Mouse (Mus musculus): ENCODE measurements around the gene Tbc1d9b. TPM values are rescaled to one million over a fixed set of nuclear protein-coding genes. Genes with fewer than 3 reads are reported as not detected.

Gene Tbc1d9b
- polyA plus RNA-seq, 1 experiment from 2014 or later: 47.8 TPM

DNA sequence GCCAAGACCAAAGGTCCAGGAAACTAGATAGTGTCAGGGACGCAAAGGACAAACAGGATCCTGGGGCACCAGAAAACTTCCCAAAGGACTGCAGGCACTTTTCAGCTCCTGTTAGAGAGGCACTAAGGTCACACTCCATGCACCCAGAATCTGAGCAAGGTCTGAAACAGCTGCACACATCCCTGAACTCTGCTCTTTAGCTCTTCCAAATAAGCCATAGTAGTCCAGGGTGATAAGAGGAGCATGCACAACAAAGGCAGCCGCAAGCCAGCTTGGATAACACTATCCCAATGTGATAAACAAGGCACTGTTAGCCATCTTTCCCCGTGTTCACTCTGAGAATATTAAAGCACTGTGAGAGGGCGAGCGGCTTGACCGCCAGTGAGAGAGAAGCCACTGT, 27.2 kb upstream of the Tbc1d9b start:
- Histone ChIP-seq H3K9ac (no peak overlapping the region), H3K27ac (no peak overlapping the region), H3K4me2 (no peak overlapping the region), H3K4me3 (no peak overlapping the region), H3K27me3 (no peaks in the 10 kb centered on the region), H3K9me3 (no peaks in the 10 kb centered on the region), H3K36me3 (peaks cover 46% of the 10 kb centered on the region), H3K4me1 (no peaks in the 10 kb centered on the region)
- ATAC-seq (ENCODE audit: insufficient number of reproducible peaks, insufficient read depth, low FRiP score, low TSS enrichment, low read depth): no peak
- 87% methylated on average over 6 of the region's 6 CpGs for WGBS

- no peak overlapping the region for H3K9ac ChIP-seq
- no peaks in the 10 kb centered on the region for H3K27me3 ChIP-seq
- peaks cover 35% of the 10 kb centered on the region for H3K36me3 ChIP-seq
- WGBS: 87% methylated on average over 5 of the region's 5 CpGs
- H3K27ac ChIP-seq: no peak overlapping the region
- no peak overlapping the region for H3K4me3 ChIP-seq
- no peak overlapping the region for H3K4me2 ChIP-seq
- no peaks in the 10 kb centered on the region for H3K9me3 ChIP-seq
- H3K4me1 ChIP-seq: no peaks in the 10 kb centered on the region
- no peak for ATAC-seq (ENCODE audit: insufficient number of reproducible peaks, insufficient read depth, low FRiP score, low TSS enrichment, low read depth)
These were observed 26.0 kb upstream of the Tbc1d9b start for GRCm38 (mm10) chr11:50105237-50105636.

DNA sequence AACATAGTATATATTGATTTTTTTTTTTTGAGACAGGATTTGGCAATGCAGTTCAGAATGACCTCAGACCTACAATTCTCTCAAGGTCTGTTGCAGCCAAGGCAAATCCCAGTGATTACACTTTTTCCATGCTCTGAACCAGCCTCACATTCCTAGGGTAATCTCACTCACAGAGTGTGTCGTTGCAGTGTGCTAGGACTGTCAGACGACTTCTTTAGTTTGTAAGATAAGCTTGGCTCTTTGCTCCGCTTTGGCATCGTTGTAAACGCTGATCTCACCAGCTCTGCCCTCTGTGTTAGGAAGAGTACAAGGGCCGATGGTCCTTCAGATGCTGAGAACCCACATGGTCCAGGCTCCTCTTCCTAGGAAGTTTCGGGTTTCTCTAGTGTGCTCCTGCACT, 25.2 kb upstream of the Tbc1d9b start:
- Histone ChIP-seq H3K9ac (no peak overlapping the region), H3K36me3 (peaks cover 37% of the 10 kb centered on the region), H3K4me2 (no peak overlapping the region), H3K4me3 (no peak overlapping the region), H3K9me3 (no peaks in the 10 kb centered on the region), H3K4me1 (no peaks in the 10 kb centered on the region), H3K27me3 (no peaks in the 10 kb centered on the region), H3K27ac (no peak overlapping the region)
- 82% methylated on average over 7 of the region's 7 CpGs for WGBS
- ATAC-seq (ENCODE audit: insufficient number of reproducible peaks, insufficient read depth, low FRiP score, low TSS enrichment, low read depth): no peak

DNA sequence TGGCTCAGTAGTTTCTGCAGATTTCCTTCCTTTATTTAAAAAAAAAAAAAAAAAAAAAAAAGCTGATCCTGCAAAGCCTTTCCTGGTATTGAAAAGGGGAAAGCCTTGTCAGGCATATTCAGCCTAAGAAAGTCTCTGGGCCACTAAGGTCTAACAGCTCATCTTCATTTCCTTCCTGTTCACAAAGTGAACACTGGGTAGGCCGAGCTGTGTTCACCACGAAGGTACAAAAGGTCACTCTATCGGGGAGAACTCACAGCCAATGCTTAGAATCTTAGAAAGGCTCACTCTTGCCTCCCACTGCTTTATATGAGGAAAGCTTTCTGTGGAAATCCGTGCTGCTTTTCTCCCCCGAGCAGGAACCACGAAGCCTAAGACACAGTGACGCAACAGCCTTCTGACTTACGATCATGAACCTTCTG, 22.4 kb upstream of the Tbc1d9b start:
- 0 out of 2 replicates have a peak overlapping the region, but pooled peaks have one; percentile 16 for H3K27ac ChIP-seq
- no peak overlapping the region for H3K4me2 ChIP-seq
- no peak overlapping the region for H3K4me3 ChIP-seq
- no peaks in the 10 kb centered on the region for H3K9me3 ChIP-seq
- H3K4me1 ChIP-seq: no peaks in the 10 kb centered on the region
- peaks cover 22% of the 10 kb centered on the region for H3K36me3 ChIP-seq
- no peak for ATAC-seq (ENCODE audit: insufficient number of reproducible peaks, insufficient read depth, low FRiP score, low TSS enrichment, low read depth)
- no peak overlapping the region for H3K9ac ChIP-seq
- WGBS: 80% methylated on average over 8 of the region's 8 CpGs
- H3K27me3 ChIP-seq: no peaks in the 10 kb centered on the region

- no peak for ATAC-seq (ENCODE audit: insufficient number of reproducible peaks, insufficient read depth, low FRiP score, low TSS enrichment, low read depth)
- WGBS: 24% methylated on average over 5 of the region's 5 CpGs
- H3K9ac ChIP-seq: no peak overlapping the region
- H3K27me3 ChIP-seq: no peaks in the 10 kb centered on the region
- peaks cover 8% of the 10 kb centered on the region for H3K36me3 ChIP-seq
- H3K4me3 ChIP-seq: no peak overlapping the region
- H3K4me1 ChIP-seq: no peaks in the 10 kb centered on the region
- no peak overlapping the region for H3K4me2 ChIP-seq
- no peaks in the 10 kb centered on the region for H3K9me3 ChIP-seq
- H3K27ac ChIP-seq: no peak overlapping the region
These were observed 16.9 kb upstream of the Tbc1d9b start for GRCm38 (mm10) chr11:50114329-50114728.

DNA sequence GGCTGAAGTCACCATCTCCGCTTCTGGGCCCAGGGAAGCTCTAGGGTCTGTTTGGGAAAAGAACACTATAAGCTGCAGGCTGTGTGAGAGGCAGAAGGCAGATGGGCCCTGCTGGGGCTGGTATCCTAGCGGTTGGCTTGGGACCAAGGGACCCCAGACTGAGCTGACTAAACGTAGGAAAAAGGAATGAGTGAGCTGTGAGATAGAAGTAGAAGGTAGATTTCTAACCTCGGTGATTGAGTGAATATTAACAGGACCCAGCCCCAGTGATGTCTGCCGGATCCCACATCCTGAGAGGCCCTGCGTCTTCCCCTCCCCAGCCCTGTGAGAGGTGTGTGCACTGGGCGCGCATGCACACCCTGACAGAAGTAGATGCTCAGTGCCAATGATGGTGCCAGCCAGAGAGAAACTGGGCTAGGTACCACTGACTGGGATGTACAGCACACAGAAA, 8.5 kb upstream of the Tbc1d9b start:
- WGBS: 95% methylated on average over 8 of the region's 8 CpGs
- Histone ChIP-seq H3K9me3 (no peaks in the 10 kb centered on the region), H3K4me2 (no peak overlapping the region), H3K4me1 (no peaks in the 10 kb centered on the region), H3K36me3 (peaks cover 15% of the 10 kb centered on the region), H3K4me3 (no peak overlapping the region), H3K9ac (no peak overlapping the region), H3K27ac (no peak overlapping the region), H3K27me3 (no peaks in the 10 kb centered on the region)
- no peak for ATAC-seq (ENCODE audit: insufficient number of reproducible peaks, insufficient read depth, low FRiP score, low TSS enrichment, low read depth)

DNA sequence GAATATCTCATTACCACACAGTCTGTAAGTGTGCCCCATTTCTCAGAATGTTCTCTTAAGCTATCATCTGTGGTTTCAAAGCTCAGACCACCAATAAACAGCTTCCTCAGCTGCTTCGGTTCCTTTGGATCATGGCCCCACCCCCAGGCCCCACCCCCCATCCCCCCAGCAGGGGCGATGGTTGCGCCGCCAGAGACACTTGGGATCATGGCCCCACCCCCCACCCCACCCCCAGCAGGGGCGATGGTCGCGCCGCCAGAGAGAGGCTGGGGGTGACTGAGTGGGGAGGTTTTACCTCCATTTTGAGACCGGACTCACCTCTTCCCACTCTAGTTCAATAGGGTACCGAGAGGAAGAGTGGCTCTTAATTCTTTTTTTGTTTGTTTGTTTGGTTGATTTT, 3.4 kb upstream of the Tbc1d9b start:
- Histone ChIP-seq H3K27ac (no peak overlapping the region), H3K4me3 (peak overlapping the region; percentile 27), H3K9me3 (no peaks in the 10 kb centered on the region), H3K4me2 (peak overlapping the region; percentile 54), H3K36me3 (no peaks in the 10 kb centered on the region), H3K27me3 (no peaks in the 10 kb centered on the region), H3K4me1 (peaks cover 19% of the 10 kb centered on the region), H3K9ac (peak overlapping the region; percentile 58; the same call in 1 of the 2 replicates)
- 6% methylated on average over 10 of the region's 10 CpGs for WGBS
- ATAC-seq (ENCODE audit: insufficient number of reproducible peaks, insufficient read depth, low FRiP score, low TSS enrichment, low read depth): no peak

- Histone ChIP-seq H3K9me3 (no peaks in the 10 kb centered on the region), H3K36me3 (peaks cover 19% of the 10 kb centered on the region), H3K27ac (peak overlapping the region; percentile 78; the same call in 1 of the 2 replicates), H3K27me3 (no peaks in the 10 kb centered on the region), H3K4me1 (peaks cover 19% of the 10 kb centered on the region), H3K4me3 (peak overlapping the region; percentile 91), H3K4me2 (peak overlapping the region; percentile 92), H3K9ac (peak overlapping the region; percentile 99)
- 16% methylated on average over 10 of the region's 10 CpGs for WGBS
- 0 out of 2 replicates have a peak, but pooled peaks have one; percentile 7 for ATAC-seq (ENCODE audit: insufficient number of reproducible peaks, insufficient read depth, low FRiP score, low TSS enrichment, low read depth)
These were observed 605 bp downstream of the Tbc1d9b start for GRCm38 (mm10) chr11:50131801-50132201.

DNA sequence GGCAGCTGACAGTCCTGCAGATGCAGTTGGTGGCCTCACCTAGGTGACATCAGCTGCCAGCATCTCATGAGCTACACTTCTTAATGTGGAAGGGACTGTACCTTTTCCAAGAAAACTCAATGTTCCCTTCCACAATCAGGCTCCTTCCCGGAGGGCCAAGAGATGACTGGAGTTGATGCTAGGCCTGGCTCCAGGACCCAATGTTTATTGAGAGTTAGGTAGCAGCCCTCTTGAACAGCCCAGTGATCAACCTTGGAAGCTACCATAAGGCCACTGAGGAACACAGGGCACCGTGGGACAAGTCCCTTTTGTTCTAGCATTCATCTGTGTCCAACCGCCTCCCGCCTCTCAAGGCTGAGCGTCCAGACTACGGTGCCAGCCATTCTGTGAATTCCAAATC, 1.1 kb downstream of the Tbc1d9b start:
- Histone ChIP-seq H3K27me3 (no peaks in the 10 kb centered on the region), H3K4me3 (peak overlapping the region; percentile 91), H3K4me1 (peaks cover 19% of the 10 kb centered on the region), H3K36me3 (peaks cover 23% of the 10 kb centered on the region), H3K4me2 (peak overlapping the region; percentile 92), H3K9me3 (no peaks in the 10 kb centered on the region), H3K9ac (peak overlapping the region; percentile 99), H3K27ac (no peak overlapping the region)
- WGBS: 88% methylated on average over 6 of the region's 6 CpGs
- no peak for ATAC-seq (ENCODE audit: insufficient number of reproducible peaks, insufficient read depth, low FRiP score, low TSS enrichment, low read depth)

DNA sequence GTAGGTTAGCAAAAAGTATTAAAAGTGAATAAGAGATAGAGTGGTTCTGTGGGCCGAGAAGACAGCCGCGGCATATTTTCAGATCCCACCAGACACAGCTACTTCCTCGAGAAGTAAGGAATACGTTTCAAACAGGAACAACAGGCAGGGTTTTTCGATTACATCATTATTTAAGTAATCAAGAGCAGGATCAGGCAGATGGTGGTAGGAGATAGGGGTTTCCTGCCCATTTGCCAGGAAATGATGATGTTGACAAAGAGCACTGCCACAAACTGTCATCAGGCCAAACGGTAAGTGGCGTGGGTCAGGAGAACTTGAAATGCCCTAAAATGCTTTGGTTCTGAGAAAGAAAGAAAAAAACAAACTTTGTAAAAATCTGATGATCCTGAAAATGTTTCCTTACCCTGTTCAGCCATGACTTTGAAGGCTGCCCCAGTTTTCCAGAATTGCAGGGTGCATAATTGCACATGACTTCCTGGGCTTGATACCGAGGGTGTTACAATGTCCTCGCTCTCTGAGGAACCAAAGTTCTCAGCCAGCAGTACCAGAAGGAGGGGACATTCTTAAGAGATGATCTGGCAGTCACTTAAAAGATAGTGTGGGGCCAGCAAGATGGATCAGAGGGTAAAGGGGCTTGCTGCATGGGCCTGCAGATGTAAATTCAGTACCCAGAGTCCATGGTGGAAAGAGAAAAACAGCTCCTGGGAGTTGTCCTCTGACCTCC, 3.1 kb downstream of the Tbc1d9b start:
- Histone ChIP-seq H3K36me3 (peaks cover 44% of the 10 kb centered on the region), H3K4me1 (peaks cover 16% of the 10 kb centered on the region), H3K4me3 (no peak overlapping the region), H3K27ac (no peak overlapping the region), H3K9me3 (no peaks in the 10 kb centered on the region), H3K27me3 (no peaks in the 10 kb centered on the region), H3K4me2 (no peak overlapping the region), H3K9ac (no peak overlapping the region)
- WGBS: 66% methylated on average over 10 of the region's 10 CpGs
- ATAC-seq (ENCODE audit: insufficient number of reproducible peaks, insufficient read depth, low FRiP score, low TSS enrichment, low read depth): no peak

- Histone ChIP-seq H3K9me3 (no peaks in the 10 kb centered on the region), H3K27me3 (no peaks in the 10 kb centered on the region), H3K27ac (no peak overlapping the region), H3K9ac (0 out of 2 replicates have a peak overlapping the region, but pooled peaks have one; percentile 11), H3K4me1 (no peaks in the 10 kb centered on the region), H3K4me2 (no peak overlapping the region), H3K4me3 (no peak overlapping the region), H3K36me3 (peaks cover 84% of the 10 kb centered on the region)
- 69% methylated on average over 10 of the region's 10 CpGs for WGBS
- no peak for ATAC-seq (ENCODE audit: insufficient number of reproducible peaks, insufficient read depth, low FRiP score, low TSS enrichment, low read depth)
These were observed 7.1 kb downstream of the Tbc1d9b start for GRCm38 (mm10) chr11:50138206-50138822.

- WGBS: 81% methylated on average over 7 of the region's 7 CpGs
- ATAC-seq (ENCODE audit: insufficient number of reproducible peaks, insufficient read depth, low FRiP score, low TSS enrichment, low read depth): no peak
- no peaks in the 10 kb centered on the region for H3K9me3 ChIP-seq
- H3K9ac ChIP-seq: no peak overlapping the region
- no peak overlapping the region for H3K4me2 ChIP-seq
- H3K4me1 ChIP-seq: no peaks in the 10 kb centered on the region
- no peak overlapping the region for H3K4me3 ChIP-seq
- H3K27me3 ChIP-seq: no peaks in the 10 kb centered on the region
- peaks cover 91% of the 10 kb centered on the region for H3K36me3 ChIP-seq
- no peak overlapping the region for H3K27ac ChIP-seq
These were observed 8.4 kb downstream of the Tbc1d9b start for GRCm38 (mm10) chr11:50139571-50139970.
